Mouse (Mus musculus) spleen, adult 2 months (tissue): ENCODE results near the gene Ssu72.

Experiments
- CTCF ChIP-seq: fragments of 200-500 bp; IDR thresholded peaks from 2 replicates; pipeline ENCODE4 v1.5.1; 2011; ENCODE audit warnings: mild to moderate bottlenecking, inconsistent platforms; ENCODE audit not compliant: insufficient read depth, insufficient read length, insufficient replicate concordance; ENCODE audit errors: extremely low read depth
- POLR2A ChIP-seq: fragments of 200-500 bp; IDR thresholded peaks from 2 replicates; pipeline ENCODE4 v1.6.1; 2011; ENCODE audit warnings: low read depth, low read length, inconsistent platforms

DNA sequence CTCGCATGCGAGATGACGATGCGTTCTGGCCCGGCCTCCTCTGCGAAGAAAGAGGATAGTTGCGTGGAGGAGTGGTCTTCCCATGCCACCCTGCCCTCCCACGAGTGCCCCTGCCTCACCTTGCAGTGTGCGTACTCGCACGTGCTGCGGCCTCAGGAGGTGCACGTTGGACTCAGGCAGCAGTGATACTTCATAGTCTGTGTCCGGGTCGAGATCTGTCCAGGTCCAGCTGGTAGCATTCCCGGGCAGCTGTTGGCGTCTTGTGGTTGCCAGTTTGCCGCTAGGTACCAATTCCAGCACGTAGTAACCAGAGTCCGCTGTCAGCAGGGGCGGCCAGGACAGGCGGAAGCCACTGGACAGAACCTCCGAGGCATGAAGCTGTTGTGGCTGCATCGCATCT, 66.0 kb downstream of the Ssu72 start:
- TF ChIP-seq CTCF (no peak), POLR2A (no peak)
